Mouse (Mus musculus) heart, postnatal 36 days (tissue): Measurements from ENCODE around the gene Ndufab1. TPM values are rescaled to one million over a fixed set of nuclear protein-coding genes. Genes with fewer than 3 reads are reported as not detected.
"Not testable (repeated sequence)": the region's sequence is repeated elsewhere in the genome, so short reads cannot be mapped to it uniquely, and the experiment has no call there.

Source experiments
- DNase-seq, 2 experiments: peaks; one replicate each; pipeline ENCODE4 v3.0.0; 2021 to 2022
- intact Hi-C: fragments of 180-260 bp; cut with DNase I; formaldehyde crosslinking; loops from one replicate; pipeline ENCODE4 v1.15.1; 2025
- total RNA-seq, 2 experiments: library from RNA; stranded (reverse); gene quantifications; 2 replicates each; pipeline ENCODE4 v1.2.3; 2021

The Ndufab1 gene
- total RNA-seq, result 1,000 to 10,000 TPM; 1,629 to 1,738 TPM

DNA sequence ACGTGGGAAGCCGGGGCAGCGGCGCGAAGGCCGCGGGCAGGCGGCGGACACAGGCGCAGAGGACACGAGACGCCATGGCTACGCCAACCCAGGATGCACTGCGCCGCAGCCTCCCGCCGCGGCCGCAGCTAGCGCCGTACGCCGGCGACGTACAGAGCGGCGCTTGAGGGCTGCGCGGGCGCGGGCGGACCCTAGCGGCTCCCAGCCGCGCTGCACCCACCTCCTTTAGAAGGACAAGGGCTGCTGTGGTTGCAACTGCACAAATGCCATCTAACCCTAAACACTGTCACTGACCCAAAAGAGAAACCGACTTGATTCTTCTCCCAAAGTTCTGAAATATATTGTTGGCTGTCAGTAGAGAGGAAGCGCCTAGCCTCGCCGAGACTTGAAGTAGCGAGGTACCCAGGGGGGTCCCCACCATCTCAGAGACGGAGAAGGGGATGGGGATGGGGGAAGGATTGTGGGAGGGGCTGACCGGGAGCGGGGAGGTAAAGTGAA is at the start of gene Ndufab1:
Gene Ndufab1 (minus strand): TSS at position 140 of the 498 bp plus-strand sequence.
- DNase-seq, result peak; percentile 89
- intact Hi-C loops, result loop anchor here (2.0 to 5.0 kb wide), 5 partner anchors 31 to 96 kb away; partner anchors contain the start of genes Dctn5, Ears2, Gga2 and Palb2

DNA sequence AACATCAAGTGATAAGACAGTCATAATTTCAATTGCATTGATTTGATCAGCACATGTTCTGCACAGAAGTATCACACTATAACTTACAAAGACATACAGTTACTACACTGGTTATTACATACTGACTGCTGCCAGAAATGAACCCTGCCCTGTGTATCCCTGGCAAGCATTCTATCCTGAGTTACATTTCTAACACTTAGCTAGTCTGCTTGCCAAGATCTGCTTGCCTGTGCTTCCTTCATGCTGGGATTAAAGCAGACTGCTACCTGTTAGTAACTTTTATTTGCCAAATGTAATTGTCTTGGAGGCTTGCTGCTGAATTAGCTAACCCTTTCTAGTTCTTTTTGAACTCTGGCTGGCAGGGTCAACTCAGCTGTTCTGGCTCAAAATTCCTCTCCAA is 39.3 kb upstream of the Ndufab1 start:
- no peak for DNase-seq
- intact Hi-C loops, result no loop called here

- DNase-seq, result no peak
These were observed 36.5 kb upstream of the Ndufab1 start for GRCm38 (mm10) chr7:122138190-122138589.

GRCm38 (mm10) chr7:122137071-122137470 is 35.4 kb upstream of the Ndufab1 start:
- no peak for DNase-seq
- intact Hi-C loops, result no loop called here

More at GRCm38 (mm10) chr7:122138190-122138589, 36.5 kb upstream of the Ndufab1 start:
- intact Hi-C loops, result no loop called here

DNA sequence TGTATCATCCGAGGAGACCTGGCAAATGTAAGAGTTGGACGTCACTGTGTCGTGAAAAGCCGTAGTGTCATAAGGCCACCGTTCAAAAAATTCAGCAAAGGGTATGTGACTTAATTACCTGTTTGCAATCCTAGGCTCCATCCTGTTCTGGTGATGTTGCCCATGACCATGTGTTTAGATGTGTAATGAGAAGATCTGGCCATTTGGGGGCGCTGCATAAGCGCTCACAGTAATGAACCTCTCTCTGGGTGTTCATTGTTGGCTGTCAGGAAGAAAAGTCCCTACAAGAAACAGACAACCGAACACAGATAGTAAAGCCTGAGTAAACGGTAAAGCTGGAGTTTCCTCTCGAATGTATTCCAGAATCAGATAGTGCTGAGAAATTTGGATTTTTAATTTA is 33.4 kb upstream of the Ndufab1 start:
- no peak for DNase-seq
- intact Hi-C loops, result no loop called here

- intact Hi-C loops, result loop anchor here (2.0 kb wide), 2 partner anchors 30 to 66 kb away; partner anchors contain the start of genes Ears2 and Ubfd1
- no peak for DNase-seq
These were observed 31.6 kb upstream of the Ndufab1 start for GRCm38 (mm10) chr7:122133338-122133625.

DNA sequence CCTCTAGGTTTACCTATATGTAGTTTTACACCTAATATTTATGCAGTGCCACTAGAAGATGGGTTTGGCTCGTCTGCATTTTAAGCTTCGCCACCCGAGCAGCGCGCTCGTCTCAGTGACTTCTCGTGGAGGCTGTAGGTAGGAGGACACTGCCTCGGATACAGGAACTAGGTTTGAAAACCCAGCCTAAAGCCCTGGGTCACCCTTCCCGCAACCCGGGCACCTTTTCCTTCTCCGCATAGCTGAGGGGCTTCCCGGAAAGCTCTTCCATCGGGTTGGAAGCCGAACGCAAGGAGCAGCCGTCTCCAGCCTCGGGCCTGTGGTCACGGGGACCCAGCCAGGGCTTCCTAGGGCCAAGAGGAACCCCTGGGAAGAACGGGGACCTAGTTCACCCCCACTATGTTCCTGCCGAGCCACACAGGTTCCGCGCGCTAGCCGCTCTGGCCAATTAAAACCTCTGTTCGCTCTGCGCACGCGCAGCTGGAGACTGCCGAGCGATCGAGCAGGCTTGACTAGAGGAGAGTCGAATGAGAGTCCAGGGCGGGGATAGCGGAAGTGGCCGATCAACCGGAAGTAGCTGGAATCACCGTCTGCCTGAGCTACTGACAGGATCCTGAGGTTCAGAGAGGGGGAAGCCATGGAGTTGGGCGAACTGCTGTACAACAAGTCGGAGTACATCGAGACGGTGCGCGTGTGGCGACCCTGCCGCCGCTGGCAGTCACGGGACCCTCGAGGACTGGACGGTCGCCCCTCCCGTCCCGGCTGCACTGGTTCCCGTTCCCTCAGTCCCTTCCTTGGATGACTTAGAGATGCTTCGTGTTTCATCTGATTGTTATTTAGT is 31.0 kb upstream of the Ndufab1 start, which contains the start of the genes Palb2 and Dctn5:
Gene Palb2 (minus strand): TSS at position 489 of the 841 bp plus-strand sequence.
Gene Dctn5 (plus strand): TSS at position 545 of the 841 bp plus-strand sequence.
- intact Hi-C loops, result loop anchor here (2.0 kb wide), 2 partner anchors 30 to 66 kb away; partner anchors contain the start of genes Ears2 and Ubfd1
- DNase-seq, result peak; percentile 98 to 99

DNA sequence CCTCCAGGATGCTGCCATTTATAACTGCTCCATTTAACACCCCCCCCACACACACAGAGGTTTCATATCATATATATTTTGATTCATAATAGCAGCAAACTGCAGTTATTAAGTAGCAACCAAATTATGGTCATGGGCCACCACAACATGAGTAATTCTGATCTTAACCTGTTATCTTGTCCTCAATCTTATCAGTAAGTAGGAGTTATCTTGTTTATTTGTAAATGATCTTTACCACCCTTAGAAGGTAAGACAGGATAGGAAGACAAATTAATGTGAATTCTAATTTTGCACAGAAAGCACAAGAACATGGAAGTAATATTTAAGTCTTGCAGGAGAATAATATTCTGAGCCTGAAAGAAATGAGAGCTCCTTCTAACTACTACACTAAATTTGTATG is 30.1 kb upstream of the Ndufab1 start:
- intact Hi-C loops, result loop anchor here (2.0 kb wide), 2 partner anchors 29 to 65 kb away; partner anchors contain the start of genes Ears2 and Ubfd1
- DNase-seq, result no peak

- DNase-seq, result no peak
- intact Hi-C loops, result no loop called here
These were observed 25.3 kb upstream of the Ndufab1 start for GRCm38 (mm10) chr7:122126946-122127345.

DNA sequence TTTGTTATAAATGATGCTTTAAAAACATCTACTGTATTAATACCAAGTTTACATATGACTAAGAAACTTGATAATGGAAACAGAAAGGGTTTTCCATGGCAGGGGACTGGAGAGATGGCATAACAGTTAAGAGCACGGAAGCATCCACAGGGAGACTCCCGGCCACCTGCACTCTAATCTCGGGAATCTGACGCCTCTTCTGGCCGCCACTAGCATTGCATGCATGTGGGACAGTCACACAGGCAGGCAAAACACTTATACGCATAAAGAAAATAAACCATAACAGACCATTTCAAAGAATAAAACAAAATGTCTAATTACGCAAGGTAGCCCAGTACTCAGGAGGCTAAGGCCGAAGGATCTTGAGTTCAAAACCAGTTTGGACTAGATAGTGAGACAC is 23.9 kb upstream of the Ndufab1 start:
- intact Hi-C loops, result no loop called here
- DNase-seq, result no peak

DNA sequence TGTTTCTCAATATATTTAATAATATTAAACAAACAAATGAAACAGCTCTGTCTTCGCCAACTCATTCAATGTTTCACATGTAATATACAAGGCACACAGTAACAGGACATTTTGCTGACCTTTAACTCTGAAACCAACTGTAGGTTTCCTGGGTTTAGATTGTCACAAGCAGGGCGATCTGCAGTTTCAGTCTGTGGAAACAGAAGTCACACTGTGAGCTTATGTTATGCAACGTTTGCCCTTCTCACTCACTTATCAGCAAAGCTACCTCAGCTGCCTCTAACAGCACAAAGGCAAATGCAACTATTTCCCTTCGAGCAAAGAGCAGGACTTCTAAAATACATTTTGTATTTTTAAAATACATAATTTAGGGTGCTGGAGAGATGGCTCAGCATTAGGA is 21.8 kb upstream of the Ndufab1 start:
- intact Hi-C loops, result no loop called here
- DNase-seq, result no peak

- no peak for DNase-seq
- intact Hi-C loops, result no loop called here
These were observed 6.5 kb upstream of the Ndufab1 start for GRCm38 (mm10) chr7:122108206-122108605.

DNA sequence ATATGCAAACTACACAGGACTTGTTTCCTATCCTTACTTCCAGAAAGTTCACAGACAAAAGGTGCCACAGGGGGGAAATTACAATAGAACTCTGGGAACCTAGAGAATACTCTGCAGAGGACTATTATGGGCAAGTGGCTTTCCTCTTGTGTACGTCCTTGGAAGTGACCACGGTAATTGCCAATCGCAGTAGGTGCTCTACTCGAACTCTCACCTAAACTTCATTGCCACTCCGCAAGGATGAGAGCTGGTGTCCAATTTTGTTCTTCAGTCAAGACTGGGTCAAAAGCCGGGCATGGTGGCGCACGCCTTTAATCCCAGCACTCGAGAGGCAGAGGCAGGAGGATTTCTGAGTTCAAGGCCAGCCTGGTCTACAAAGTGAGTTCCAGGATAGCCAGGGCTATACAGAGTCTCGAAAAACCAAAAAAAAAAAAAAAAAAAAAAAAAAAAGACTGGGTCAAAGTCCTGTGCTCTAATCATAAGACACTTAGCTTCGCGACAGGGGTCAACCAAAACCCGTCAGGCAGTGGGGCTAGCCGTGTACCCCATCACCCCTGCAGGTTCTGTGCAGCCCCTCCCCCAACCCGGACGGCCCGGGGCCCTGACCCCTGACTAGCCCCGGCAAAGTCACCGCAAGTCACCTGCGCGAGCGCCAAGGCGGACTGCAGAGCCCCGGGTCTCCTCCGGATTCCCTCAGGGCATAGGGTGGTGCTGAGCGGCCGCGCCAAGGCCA is 506 bp downstream of the Ndufab1 start:
- not testable (repeated sequence) for DNase-seq
- intact Hi-C loops, result loop anchor here (2.0 to 5.0 kb wide), 4 partner anchors 34 to 96 kb away; partner anchors contain the start of genes Ears2, Gga2 and Ubfd1

- peak; percentile 20 to 31 for DNase-seq
- intact Hi-C loops, result loop anchor here (10.0 kb wide), 1 partner anchor 366 kb away; no protein-coding TSS in a partner anchor
These were observed 2.5 kb downstream of the Ndufab1 start for GRCm38 (mm10) chr7:122099222-122099621.

DNA sequence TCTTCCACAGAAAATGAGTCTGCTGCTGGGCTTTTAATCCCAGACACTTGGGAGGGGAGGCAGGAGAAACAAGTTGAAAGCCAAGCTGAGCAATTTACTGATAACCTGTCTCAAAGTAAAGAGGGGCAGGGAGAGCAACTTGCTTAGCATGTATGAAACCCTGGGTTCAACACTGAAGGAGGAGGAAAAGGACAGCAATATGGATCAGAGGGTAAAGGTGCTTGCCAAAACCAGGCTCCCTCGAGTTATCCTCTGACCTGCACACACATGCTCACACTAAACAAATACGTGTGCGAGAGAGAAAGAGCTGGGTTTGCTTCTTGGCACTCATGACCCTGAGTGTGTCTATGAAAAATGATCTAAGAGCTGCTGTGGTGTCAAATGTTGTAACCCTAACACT is 3.7 kb downstream of the Ndufab1 start:
- no peak for DNase-seq
- intact Hi-C loops, result loop anchor here (10.0 kb wide), 1 partner anchor 367 kb away; no protein-coding TSS in a partner anchor

GRCm38 (mm10) chr7:122094564-122095330 is 6.9 kb downstream of the Ndufab1 start:
- no peak for DNase-seq
- intact Hi-C loops, result loop anchor here (10.0 kb wide), 1 partner anchor 370 kb away; no protein-coding TSS in a partner anchor

GRCm38 (mm10) chr7:122087195-122087982 is 14.3 kb downstream of the Ndufab1 start:
- DNase-seq, result no peak
- intact Hi-C loops, result no loop called here

DNA sequence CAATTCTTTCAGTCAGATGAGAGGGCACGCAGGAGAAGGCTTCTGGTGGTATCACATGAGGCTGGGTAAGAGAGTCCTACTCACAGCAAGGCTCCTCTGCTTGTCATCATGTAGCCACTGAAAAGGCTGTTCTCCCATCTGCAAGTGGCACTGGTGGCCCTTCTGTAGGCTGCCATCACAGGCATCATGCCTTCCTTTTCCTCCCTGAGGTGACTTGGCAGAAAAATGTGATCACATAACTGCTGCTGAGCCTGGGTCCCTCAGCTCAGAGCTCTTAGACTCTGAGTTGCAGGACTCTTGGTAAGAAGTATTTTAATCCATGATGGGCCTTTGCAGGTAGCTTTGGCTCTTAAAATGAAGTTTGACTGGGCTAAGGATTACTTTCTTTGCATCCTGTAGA is 20.6 kb downstream of the Ndufab1 start:
- DNase-seq, result no peak
- intact Hi-C loops, result no loop called here
